Mouse (Mus musculus) gastrocnemius, postnatal 10 days (tissue): ENCODE measurements around the gene Hap1. TPM values are rescaled to one million over a fixed set of nuclear protein-coding genes. Genes with fewer than 3 reads are reported as not detected.
A peak's percentile ranks its signal among the peaks of the same experiment; 100 is the strongest.

ENCODE experiments used
- DNase-seq: peaks from one replicate; pipeline ENCODE4 v3.0.0; 2021; ENCODE audit warnings: mixed read lengths
- long read RNA-seq, 2 experiments: library from polyadenylated mRNA; stranded (forward); transcript quantifications; one replicate each; pipeline ENCODE4 v2.0.0; 2021
- total RNA-seq, 2 experiments: library from RNA; stranded (reverse); gene quantifications; 2 replicates each; pipeline ENCODE4 v1.2.3; 2021

Hap1 gene
- total RNA-seq: 1 to 10 TPM in 1 of 2 experiments, under 1 TPM in 1; 0.73 to 1.3 TPM
- long read RNA-seq, experiment 1, partial matches to known transcripts: 0 of 1 reads
- long read RNA-seq, experiment 1, other reads (novel, unspliced or antisense): 1 of 1 reads
- long read RNA-seq, experiment 2: 0 reads

DNA sequence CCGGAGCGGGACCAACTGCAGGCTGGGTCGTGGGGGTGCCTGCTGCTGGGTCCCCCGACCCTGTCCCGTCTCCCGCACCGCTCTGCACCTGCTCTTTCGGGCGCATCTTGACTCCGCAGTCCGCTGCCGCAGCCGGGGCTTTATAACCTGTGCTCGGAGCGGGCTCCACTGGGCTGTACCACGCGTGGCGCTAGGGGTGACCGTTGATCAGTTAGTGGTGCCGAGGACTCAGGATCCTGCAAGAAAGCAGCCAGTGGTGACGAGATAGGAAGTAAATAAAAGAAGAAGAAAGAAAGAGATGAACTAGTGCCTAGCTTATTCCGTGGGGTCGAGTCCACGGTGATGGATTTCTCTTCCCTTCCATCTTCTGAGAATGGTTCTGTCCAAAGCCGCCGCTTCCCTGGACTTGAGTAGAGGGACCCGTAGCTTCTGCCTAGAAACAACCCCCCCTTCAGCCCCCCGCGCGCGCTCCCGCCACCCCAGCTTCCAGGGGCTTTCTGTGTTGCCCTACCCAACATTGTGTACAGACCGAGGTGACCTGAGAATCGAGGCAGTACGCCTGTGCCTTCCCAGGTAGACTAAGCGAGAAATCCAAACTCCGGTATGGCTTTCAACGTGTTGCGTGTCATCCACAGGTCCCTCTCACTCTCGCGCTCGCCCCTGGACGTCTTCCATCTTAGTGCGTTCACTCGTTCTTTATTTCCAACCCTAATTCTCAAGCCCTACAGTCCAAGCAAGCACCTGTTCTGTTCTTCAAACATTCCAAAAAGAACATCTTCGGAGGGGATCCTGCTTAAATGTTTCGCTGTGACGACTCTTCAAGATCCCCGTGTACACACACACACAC, at the start of gene Hap1:
Hap1 (minus strand) TSS at position 157 of the 847 bp plus-strand sequence.
- DNase-seq: peak; percentile 61

DNA sequence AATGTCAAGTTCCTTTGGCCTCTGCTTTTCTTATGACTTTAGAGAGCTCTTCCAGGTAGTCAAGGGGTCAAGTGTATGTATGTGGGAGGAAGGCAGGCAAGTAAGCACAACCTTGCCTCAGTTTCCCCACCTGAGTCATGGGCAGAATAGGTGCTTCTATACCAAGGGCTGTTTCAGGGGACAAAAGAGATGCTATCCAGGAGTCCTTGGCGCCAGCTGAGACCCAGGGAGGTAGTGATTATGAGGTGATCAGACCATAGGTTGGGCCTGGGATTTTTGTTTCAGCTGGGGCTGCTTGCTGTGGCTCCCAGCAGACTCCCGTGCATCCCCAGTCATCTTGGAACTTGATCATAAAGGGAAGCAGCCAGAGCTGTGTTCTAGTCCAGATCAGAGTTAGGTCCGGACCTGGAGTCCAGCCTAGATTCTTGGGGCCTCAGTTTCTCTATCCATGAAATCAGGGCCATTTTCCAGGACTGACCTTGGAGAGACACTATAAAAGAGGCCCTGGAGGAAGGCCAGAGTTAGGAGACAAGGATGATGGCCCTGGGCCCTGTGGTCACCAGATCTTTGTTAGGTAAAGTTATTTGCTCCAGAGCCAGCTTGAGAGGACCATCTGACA, 48.6 kb upstream of the Hap1 start:
- no peak for DNase-seq

DNA sequence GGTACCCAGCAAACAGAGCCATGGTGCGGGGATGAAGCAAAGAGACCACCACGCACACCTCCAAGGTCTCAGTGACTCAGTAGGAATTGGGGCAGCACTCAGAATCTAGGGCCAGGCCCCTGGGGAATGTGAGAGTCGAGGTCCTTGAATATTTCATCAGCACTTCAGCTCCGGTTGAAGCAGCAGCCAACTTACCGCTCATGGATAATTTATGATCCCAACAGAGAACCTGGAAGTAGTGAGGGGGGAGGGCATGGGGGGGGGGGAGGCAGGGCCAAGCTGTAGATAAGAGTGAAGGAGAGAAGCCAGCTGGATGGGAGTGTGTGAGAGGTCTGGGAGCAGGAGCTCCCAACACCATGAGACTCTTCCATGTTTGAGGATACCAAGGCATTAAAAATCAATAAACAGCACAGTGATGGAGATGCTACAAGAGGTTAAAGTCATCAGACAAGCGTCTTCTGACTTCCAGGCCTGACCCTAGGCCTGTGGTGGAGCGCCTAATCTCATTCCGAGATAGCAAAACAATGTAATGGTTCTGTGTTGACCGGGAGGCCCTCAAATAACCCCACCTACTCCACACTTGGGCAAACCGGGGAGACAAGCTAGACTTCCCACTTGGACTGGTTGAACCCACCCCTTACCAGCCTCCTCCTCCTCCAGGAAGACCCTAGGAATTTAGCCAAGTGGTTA, 47.7 kb upstream of the Hap1 start:
- no peak for DNase-seq

DNA sequence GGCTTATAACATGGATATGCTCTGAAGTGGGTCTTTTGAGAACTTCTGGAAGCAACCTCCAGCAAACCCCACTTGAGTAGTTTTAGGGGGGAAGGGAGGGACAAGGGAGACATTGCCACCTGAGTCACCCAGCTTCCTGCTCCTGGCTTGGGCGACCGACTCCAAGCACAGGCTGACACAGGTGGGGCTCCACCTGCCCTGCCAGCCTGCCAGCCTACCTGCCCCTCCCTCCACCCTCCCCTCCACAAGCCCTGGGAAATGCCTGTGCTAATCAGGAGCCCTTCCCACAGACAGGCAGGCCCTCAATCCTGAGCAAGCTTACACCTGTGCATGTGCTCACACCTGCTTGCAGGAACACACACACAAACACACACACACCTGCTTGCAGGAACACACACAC, 46.8 kb upstream of the Hap1 start:
- DNase-seq: no peak

DNA sequence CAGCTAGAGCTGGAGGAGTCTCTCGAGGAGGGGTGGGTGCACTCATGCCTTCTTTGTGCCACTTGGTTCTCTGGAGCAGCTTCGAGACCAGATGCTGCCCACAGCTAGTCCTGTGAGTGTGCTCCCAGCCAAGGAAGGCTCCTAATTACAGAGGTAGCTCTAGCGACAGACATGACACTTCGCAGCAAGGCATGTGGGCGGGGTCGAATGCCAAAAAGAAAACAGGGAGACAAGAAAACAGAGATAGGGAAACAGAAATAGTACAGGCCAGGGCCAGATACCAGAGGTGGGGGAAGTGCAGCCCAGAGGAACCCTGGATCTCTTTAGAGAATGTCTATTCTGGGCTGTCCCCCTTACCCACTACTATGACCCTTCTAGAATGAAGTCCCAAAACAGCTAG, 46.3 kb upstream of the Hap1 start:
- DNase-seq: no peak

DNA sequence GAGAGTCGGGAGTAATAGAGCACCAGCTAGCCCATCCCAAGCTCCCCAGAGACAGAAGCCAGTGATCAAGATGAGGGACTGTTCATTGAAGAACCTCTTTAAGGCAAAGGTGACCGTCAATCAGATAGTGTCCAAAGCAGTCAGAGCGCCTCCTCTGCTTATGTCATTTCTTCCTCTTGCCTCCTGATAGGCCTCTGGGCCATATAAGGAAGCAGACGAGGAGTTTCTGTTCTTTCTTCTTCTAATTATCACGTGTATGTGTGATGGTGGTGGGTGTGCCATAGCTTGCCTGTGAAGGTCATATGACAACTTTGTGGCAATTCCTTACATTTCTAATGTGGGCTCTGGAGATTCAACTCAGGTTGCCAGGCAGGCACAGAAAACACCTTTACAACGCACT, 44.9 kb upstream of the Hap1 start:
- no peak for DNase-seq

DNA sequence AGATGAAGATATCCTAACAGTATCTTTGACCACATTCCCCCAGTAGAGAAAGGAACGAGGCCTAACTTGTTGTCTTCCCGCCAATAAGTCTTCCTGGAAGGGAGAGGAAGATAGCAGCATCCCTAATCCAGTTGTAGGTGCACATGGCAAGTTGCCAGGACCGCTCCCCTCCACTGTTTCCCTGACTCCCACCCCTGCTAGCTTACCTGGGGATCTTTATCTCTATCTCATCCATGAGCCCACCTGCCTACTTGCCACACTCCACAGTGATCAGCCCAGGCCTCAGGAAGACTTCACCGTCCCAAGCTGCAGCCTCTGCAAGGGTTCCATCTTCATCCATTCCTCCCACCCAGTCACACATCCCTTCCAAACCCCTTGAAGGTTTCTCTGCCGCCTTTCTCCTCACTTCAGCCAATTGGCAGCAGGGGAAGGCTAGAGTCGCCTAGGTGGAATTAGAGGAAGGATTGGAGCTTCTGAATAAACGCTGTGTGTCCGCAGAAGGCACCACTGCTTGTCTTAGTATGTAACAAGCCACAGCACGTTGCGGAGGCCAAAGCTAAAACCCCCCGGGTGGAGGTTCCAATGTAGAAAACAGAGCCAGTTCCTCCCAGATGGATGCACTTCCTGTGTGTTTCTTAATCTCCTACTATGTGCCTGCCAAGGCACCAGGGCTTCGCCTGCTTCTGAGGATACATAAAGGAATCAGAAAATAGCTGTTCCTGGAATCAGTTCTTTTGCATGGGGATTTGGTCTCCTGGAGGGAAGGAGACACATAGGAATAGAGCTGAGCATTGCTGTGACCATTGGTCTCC, 44.0 kb upstream of the Hap1 start:
- no peak for DNase-seq

DNA sequence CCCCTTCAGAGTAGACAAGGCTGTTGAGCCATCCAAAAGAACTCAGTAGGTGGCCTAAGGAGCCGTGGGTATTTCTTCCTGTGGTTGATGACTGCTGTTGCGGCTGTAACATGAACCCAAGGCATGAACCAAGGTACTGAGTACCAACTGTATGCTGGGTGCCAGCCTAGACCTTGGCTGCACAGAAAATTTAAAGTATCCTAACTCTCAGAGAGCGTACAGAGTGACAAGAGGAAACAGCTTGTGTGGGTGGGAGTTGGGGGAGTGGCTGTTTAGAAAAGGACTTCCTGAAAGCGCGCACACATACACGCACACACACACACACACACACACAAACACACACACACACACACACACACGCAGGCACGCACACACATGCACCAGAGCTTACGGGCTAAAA, 43.4 kb upstream of the Hap1 start:
- no peak for DNase-seq

DNA sequence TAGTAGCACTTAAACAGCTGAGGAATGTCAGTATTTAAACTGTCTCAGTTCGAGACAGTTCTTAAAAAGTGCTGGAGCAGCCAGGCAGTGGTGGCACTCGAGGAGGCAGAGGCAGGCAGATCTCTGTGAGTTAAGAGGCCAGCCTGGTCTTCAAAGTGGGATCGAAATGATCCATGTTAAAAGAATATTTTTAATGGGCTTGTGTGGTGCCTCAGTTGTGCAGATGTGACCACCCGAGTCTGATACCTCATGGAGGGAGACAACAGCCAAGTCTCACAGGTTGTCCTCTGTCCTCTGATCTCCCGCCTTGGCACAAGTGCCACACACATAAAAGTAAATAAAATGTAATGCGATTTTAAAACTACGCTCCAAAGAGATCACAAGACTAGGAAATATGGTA, 42.6 kb upstream of the Hap1 start:
- DNase-seq: no peak

DNA sequence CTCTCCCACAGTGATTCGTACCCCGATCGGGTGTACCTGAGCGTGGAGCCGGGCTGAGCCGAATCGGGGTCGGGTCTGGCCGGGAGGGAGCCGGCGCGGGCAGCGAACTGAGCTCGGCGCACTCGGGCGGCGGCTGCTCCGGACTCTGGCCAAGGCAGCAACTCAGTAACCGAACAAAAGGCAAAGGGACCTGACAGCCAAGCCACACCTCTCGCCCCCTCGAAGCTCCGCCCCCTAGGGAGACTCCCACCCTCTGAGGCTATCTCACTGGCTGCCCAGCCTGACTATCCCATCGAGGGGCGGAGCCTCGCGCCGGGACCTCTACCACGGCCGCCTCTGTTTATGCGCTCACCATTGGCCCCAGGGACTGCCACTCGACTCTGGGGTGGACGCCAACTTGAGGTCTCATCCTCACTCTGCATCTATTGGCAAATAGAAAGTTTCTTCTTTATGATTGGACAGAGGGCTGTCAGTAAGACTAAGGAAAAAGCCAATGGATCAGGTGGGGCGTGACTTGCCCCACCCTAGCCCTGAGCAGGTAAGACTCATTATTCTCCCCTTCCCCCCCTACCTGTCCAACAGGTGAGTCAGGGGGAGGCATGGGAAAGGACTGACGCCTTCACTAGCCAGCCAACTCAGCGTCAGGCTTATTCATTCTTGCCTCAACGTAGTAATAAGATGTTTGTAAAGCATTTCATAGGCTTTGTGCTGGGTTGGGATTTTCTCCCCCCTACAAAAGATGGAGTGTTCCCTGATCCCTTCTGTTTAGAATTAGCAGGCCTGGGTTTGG, 41.9 kb upstream of the Hap1 start, which contains the start of gene Jup:
Jup (minus strand) TSS at position 164 of the 790 bp plus-strand sequence.
- peak; percentile 98 for DNase-seq

DNA sequence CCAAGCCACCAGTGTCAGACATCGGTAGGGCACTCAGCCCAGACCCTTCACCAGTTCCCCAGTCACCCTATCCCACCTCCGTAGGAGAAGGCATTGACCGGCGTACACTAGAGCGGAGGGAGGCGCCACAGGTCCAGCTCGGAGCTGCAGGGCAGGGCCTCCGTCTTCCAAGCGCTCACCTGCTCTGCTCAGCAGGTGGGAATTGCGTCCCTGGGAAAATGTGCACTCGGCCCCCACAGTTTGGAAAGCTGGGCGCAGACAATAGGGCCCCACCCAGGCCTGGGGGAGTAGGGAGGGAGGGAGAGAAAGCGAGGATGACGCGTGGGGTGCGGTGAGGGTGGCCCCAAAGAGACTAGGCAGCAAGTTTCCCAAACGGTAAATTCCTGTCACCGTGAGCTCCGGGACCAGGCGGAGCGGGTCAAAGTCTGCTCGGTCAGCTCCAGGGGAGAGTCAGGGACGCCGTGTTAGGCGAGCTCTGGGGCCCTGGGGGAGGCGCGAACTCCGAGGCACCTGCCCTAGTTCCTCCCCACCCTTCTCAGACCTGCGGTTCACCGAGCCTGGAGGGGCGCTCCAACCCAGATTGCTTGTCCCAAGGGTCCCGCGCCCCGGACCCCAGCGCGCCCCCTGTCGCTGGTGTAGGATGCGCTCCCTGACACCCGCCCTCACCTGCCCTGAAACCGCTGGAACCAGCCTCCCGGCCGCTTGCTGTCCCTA, 41.1 kb upstream of the Hap1 start:
- DNase-seq: no peak

DNA sequence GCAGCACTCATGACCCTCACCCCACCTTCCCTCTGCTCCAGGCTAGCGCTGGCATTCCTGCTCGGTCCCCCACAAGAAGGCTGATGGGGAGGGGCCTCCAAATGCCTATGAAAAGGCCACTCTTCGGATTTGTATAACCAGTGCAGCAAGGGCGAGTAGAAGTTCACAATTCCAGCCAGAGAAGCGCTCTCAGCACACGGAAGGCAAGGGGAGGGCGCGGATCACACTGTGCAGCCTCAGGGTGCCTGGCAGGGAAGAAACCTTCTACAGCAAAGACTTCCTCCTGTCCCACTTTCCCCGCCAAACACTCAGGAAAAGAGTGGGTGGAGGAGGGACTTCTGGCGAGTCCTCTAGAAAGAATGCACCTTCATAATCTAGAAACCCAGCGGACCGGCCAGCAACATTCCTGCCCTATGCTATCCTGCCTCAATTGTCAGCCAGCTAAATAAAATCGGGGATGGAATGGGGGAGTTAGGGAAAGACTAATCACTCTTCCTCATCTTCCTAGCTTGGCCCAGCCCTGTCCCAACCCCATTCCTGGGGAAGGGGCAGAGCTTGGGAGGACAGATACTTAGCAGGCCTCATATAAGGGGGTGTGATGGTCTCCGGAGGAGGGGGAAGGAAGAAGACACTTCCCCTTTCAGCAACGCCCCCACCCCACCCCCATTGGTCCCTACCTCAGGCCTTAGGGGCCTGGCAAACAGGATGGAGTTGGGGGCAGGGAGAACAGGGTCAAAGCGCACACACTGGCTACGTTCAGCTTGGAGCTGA, 40.1 kb upstream of the Hap1 start:
- no peak for DNase-seq

DNA sequence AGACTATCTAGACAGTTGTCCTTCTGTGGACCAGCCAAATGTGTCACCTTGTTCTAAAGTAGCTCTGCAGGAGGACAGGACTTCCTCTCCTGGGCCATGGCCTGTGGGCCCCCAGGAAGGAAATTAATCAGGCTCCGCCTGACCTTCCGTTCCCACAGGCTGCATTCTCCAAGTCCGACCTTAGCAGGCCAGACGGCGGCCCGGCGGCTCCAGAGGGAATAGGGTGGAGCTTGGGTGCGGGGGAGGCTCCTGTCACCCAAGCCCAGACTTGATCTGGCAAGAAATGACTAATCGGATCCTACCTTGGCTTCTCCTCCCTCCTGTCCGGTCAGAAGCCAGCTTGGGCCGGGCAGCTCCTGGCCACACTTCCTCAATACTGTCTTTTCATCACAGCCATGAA, 39.3 kb upstream of the Hap1 start:
- DNase-seq: peak; percentile 66

DNA sequence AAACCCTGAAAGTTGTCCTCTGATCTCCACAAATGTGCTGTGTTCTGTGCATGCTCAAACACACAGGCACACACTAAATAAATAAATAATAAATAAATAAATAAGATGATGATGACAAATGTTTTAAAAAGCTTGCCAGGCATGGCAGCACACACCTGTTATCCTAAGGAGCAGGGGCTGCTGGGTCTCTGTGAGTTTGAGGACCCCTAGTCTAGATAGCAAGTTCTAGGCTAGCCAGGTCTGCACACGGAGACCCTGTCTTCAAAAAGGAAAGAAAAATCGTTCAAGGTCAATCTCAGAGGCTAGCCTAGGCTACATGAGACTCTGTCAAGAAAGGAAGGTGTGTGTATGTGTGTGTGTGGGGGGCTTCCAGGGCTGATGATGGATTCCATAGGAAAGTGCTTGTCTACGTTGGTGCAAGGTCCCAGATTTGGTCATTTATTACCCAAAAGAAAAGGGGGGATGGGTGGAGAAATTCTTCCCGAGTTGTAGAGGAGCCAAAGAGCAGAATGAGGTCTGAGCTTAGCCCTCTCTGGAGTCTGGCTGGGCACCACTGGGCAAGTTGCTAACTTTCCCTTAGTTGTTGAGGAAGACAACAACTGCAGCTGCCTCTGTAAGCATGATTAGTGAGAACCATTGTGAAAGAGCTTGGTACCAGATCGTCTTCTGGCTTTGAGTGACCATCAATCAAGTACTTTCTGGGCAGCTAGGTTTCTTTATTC, 38.6 kb upstream of the Hap1 start:
- no peak for DNase-seq

DNA sequence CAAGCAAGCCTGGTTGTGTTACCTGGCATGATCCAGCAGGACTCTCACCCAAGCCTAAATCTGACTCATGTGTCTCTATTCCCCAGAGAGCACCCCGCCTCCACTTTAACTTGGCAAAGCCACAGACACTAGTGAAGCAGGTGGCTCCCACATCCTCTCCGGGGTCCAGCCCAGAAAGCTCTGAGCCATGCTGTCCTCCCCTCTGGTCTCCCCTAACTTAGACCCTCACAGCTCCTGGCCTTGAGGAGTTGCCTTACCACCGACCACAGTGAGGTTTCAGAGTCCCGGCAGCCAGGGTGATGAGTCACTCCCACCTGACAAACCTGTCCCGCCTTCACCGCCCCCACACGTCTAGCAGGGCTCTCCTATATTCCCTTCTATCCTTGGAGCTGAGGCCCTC, 37.8 kb upstream of the Hap1 start:
- DNase-seq: no peak

DNA sequence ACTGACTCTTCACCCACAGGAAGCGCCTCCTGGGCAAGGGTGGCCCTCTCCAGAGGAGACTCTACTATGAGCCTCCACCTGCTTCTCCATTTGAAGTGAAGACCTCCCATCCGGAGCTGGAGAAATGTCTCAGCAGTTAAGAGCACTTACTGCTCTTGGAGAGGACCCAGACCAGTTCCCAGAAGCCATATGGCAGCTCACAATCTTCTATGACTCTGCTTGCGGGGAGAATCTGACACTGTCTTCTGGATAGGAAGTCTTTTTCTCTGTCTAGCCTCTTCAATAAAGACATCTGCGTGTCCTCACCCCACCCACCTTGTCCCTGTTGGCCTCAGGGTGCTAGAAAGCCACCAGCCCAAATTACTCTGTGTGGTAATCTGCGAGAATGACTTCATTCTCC, 37.0 kb upstream of the Hap1 start:
- no peak for DNase-seq

DNA sequence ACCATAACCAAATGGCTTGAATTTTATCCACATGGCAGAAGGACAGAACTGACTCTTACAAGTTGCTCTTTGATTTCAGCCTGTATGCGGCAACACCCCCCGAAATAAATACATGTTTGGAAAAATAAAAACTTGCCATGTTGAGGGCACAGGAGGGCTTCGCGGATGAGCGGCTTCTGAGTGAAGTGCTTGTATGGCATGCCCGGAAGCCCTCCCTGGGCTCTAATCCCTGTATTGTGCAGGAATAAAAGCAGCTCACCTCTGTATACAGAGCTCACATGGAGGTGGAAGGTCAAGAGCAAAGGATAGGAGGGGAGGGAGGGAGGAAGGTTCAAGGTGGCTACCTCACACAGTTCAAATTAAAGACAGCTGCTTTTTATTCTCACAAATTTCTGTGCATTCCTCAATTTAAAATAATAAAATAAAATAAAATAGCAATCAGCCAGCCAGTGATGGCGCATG, 36.0 kb upstream of the Hap1 start:
- no peak for DNase-seq

DNA sequence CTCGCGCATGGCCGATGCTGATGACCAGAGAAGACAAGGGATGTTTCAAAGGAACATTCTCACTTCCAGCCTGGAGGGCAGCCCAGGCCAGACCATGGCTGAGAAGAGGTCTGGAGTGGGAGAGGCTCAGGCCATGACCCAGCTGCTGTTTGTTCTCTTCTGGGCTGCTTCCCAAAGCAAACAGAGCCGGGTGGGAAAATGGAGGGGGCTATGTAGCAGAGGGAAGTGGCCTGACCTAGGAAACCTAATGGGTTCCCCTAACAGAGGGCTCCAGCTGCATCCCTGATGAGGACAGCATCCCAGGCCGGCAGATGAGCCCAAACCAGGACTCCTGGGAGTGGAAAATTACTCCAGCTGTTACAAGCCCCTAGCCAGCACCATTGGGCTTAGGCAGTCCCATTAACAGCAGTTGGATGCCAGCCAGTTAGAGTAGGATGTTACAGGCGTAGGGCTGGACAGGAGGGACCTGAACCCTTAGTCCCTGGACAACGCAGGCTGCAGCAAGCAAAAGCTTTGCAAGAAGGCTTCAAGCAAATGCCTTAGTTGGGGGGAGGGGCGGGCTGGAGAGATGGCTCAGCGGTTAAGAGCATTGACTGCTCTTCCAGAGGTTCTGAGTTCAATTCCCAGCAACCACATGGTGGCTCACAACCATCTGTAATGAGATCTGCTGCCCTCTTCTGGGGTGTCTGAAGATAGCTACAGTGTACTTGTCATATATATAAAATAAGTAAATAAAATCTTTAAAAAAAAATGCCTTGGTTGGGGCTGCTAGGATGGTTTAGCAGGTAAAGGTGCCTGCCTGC, 35.4 kb upstream of the Hap1 start:
- DNase-seq: peak; percentile 67
